Mouse (Mus musculus) right cerebral cortex, postnatal 25 days (tissue): ENCODE results near the gene Clec12b.
"Not testable (repeated sequence)": the region's sequence is repeated elsewhere in the genome, so short reads cannot be mapped to it uniquely, and the experiment has no call there.

ENCODE experiments used
- DNase-seq: peaks from one replicate; pipeline ENCODE4 v3.0.0; 2022

Gene Clec12b

DNA sequence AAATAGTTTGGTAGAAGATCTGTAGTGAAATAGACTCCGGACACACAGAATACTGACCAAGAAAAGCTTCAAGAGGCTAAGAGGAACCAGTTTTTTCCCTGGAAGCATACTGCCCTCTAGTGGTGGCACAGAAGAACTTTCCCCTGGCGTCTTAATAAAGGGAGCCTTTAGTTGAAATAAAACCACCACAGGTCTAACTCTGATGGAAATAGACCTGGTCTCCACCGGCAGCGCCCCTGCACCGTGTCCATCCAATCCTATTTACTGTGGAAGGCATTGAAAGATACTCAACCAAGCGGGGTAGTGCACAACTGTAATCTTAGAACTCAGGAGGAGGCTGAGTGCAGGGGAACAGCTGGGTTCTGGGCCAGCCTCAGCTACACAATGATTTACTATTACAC lies 19.7 kb downstream of the Clec12b start:
- peak; percentile 14 for DNase-seq

DNA sequence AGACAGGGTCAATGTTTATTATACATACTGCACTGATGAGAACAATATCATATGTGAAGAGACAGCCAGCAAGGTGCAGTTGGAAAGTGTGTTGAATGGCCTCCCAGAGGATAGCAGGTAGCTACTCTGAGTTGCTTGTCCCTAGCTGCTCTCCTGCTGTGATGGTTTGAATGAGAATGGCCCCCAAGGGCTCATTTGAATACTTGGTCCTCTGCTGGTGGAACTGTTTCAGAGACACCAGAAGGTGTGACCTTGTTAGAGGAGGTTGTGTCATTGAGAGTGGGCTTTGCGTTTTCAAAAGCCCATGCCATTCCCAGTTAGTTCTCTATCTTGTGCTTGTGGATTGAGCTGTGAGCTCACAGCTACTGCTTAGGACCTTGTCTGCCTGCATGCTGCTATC lies 21.7 kb downstream of the Clec12b start:
- no peak for DNase-seq

DNA sequence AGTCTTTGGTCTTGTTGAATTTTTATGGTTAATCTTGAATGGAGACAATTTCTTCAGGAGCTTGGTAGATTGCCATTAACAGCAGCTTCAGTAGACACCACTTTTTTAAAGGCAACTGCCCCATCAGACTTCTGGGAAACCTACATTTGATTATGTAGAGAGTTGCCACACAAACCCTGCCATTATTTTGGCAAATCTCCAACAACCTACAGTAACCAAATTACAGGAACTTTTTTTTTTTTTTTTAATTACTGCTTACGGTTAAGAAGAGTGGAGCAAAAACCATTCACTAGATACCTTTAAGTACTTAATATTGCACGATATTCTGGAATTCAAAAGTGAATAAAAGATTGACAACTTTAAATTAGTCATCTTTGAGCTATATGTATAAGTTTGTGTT lies 26.2 kb downstream of the Clec12b start:
- no peak for DNase-seq

DNA sequence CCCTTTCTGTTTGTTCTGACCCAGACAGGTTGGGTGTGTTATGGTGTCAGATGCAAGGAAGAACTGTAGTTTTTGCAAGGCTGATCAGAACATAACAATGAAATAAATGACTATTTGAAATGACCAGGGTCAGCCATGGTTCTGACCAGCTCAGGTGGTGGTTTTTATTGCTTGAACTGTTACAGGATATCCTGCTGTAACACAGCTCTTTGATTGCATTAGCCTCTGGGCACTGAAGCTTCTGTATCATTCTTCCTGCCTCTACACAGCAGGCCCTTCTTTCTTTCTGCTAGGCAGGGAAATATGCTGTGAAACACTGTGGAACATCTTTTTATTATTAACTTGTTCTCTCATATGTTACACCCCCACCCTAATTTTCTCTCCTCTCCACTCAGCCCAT lies 29.2 kb downstream of the Clec12b start:
- no peak for DNase-seq

DNA sequence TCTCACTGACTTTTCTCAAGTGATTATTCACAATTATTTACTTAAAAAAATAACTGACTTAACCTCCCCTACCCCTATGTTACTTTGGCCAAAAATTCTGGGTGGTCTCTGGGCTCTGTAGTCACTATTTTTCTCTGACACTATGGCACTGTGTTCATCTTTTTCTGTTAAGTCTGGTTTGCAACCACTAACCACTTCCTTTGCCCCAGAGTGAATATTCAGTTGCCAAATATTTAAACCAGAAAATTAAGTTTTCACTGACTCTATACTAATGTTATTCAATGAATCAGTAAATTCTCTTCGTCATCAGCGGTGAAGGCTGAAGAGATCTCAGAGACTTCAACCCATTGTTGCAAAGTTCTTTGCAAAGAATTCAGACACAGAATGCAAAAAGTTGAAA lies 29.9 kb downstream of the Clec12b start:
- DNase-seq = no peak

DNA sequence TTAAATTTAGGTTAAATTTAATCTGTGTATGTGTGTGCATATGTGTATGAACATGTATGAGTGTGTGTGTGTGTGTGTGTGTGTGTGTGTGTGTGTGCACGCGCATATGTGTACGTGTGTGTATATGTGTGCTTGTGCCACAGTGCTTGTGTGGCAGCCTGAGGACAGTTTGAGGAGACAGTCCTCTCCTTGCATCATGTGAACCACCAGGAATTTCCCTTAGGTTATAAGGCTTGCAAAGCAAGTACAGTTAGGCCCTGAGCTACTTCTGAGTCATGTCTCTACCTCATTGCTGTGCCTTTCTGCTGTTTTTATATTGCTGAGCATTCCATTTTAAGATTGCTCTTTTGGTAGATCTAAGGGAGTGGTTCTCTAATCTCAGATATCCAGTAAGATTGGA lies 34.6 kb downstream of the Clec12b start:
- DNase-seq = no peak

DNA sequence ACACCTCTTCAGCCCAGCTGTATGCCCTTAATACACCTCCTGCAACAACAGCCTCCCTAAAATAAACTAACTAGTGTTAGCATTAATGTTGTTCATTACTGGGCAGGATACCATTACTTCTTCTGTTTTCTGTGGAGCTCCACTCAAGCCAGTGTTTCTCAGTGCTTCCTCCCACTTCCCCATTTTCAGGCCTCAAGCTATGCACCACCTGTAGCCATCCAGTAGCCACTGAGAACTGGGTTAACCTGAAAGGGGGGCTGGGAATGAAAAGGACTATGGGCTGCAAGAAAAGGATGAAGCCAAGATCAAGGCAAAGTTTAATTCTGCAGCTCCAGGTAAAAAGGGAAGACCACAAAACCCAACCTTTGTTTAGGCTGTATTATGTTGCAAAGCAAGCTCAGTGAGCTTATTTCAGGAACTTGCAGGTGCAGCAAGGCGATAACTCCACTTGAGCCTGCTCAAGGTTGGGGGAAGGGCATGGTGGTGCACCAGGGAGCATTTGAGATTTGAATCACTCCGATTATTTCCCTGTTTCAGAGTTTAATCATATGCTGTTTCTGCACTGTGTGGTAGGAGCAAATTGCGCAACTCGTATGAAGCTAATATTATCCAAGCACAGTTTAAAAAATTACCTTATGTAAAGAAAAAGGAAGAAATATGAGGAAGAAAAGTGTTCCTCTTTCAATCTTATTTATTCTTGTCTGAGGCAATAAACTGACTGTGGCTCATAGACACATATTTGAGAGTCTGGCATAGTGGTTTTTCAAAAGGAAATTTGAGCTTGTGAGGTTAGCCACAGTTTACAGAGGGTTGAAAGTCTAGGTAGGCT lies 35.9 kb downstream of the Clec12b start:
- DNase-seq = no peak

DNA sequence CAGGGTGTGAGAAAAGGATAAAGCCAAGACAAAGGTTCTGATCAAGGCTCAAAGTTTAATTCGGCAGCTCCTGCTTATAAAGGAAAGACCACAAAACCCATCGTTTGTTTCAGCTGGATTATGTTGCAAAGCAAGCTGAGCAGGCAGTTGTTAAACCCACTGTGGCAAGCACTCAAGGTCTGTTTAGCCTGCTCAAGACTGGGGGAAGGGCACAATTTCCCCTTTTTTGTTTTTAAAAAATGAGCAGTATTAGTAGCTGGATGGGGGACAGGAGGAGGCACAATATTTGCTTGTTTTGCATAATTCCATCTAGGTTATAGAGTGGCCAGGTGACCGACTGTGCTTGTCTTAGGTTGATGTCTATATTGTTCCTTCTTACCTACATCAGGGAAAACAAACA lies 41.3 kb downstream of the Clec12b start:
- DNase-seq = no peak

DNA sequence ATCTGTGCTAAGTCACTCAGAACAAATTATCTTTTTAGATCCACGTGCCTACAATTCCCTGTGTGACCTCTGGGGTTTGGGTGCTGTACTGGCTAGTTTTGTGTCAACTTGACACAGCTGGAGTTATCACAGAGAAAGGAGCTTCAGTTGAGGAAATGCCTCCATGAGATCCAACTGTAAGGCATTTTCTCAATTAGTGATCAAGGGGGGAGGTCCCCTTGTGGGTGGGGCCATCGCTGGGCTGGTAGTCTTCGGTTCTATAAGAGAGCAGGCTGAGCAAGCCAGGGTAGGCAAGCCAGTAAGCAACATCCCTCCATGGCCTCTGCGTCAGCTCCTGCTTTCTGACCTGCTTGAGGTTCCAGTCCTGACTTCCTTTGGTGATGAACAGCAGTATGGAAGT lies 43.3 kb downstream of the Clec12b start, which contains the start of gene Clec12a:
Gene Clec12a (plus strand): TSS at position 301 of the 400 bp plus-strand sequence.
- not testable (repeated sequence) for DNase-seq

DNA sequence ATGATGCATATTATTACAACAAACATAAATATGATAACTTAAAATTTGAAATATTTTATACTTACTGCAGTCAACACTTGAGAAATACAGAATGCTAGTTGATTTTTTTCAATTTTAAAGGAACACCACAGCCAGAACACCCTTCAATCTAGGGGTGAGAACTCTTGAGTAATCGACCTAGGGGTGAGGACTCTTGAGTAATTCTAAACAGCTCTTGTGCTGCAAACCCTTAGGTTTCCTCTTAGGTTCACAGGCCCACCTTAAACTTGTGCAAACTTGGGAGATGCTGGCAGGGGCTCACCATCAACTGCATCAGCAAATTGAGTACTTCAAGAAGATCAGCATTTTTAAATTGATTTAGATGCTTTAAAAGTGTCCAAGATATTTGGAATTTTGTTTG lies 47.9 kb downstream of the Clec12b start:
- no peak for DNase-seq

DNA sequence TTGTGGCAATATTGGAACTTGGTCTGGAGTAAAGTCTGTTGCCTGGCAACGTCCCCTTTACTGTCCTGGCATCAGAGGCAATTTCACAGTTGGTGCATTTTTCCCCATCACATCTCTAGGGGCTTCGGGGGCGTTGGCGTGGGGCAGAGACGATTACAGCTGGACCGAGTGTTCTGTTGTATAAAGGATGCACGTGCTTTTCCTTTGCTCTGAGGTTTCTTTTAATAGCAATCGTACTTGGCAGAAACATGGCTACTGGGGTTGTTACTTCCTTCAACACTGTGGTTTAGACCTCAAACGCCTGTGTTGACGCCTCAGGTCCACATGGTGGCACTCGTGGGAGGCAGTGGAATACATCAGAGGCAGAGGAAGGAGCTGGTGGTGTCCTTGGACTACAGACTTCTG lies 52.0 kb downstream of the Clec12b start:
- peak; percentile 42 for DNase-seq

DNA sequence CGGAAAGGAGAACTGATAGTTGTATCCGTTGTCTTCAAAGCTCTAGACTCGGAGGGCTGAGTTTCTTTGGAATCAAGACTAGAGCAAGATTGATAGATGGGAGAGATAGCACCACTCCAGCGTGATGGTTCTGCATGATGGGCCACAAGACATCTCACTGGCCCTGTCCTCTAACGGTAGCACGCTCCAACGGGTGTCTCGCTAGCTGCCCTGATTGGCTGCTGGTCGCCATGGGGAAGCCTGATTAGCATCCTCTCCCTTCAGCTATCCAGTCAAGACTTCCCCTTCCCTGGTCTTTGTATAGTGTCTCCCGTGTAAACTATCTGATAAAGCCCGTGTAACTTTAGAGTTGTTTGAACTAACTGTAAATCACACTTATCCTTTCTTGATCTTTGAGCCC lies 54.1 kb downstream of the Clec12b start, which contains the start of gene 4922502D21Rik:
Gene 4922502D21Rik (minus strand): TSS at position 187 of the 400 bp plus-strand sequence.
- no peak for DNase-seq

DNA sequence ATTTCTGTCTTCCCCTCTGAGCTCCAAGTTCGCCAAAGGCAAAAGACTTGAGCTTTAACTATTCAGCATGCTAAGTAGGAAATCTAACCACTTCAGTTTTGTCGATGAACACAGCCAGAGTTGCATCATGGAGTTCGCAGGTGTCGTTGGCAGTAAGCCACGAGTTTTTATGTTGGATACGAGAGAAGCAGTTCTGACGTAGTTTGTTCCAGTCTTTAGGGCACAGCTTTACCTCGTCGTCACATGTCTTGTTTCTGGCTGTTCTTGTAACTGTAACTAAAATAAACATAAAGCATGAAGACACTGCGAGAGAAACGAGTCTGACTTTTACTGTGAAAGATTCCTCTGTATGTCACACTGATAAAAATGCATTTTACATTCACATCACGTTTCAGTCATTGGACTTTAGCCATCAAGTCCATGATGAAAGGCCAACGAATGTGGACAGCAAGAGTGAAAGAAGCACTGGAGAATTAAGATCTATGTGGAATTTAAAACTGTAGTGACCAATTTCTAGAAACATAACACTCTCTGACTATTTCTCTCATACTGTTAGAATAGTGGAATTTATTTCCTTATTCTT lies 59.0 kb downstream of the Clec12b start:
- no peak for DNase-seq

DNA sequence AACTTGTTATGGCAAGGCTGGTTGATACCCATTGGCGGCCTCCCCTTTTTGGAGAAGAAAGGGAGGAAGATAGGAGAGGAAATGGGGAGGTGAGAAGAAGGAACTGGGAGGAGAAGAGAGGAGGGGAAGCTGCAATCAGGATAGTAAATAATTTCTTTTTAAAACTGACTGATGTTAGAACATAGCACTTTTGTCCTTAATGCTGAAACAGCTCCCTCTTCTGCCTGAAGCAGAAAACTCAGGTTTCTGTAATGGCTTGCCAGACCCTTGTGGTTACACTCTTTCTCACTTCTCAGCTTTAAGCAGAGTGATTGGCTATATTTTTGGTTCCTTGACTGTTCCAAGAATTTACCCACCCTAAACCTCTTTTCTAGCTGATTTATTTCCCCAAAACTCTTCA lies 59.7 kb downstream of the Clec12b start:
- DNase-seq = no peak
